Mouse (Mus musculus) thymus, adult 18-20 months (tissue): Measurements from ENCODE around the gene Lama2.

Experiments
- DNase-seq, 2 experiments: peaks; one replicate each; pipeline ENCODE4 v3.0.0; 2022; ENCODE audit warnings: mixed read lengths in 2 of 2

Lama2 gene

DNA sequence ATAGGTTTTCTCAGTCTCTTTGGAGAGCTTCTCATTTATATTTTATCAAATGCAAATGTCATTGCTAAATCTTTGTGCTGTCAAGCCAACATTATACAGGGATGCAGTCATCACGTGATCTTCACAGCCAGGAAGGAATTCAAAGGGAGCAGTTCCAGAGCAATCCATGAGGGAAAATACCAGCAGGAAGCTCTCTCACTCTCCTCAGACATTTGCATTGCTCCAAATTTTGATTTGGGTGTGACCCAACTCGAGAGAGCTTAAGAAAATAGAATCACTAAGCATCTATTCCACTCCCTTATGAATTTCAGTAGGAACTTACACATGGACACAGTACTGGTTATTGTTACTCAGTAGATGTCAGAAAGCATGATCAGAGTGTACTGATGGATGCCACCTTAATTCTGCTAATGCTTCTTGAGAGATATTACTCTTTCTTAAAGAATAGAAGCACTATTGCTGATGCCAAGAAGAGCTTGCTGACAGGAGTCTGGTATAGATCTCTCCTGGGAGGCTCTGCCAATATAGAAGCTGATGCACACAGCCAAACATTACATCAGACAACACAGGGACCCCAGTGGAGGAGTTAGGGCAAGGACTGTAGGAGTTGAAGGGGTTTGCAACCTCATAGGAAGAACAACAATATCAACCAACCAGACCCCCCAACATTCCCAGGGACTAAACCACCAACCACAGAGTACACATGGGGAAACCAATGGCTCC is 236.5 kb downstream of the Lama2 start:
- DNase-seq: no peak

DNA sequence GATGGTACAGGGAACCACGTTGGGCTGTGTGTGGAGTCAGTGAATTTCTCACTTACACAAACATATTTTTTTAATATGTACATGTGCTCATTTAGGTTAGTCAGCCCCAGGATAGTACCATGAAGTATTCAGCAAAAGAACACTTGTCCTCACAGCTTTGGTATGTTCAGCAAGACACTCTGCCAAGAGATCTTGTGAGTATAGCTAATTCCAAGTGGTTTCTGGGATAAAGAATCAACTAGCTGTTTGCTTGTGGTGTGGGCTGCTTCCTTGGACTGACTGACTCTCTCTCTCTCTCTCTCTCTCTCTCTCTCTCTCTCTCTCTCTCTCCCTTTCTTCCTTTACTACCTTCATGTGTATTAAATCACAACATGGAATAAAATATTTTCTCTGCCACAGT is 241.3 kb downstream of the Lama2 start:
- DNase-seq: no peak

DNA sequence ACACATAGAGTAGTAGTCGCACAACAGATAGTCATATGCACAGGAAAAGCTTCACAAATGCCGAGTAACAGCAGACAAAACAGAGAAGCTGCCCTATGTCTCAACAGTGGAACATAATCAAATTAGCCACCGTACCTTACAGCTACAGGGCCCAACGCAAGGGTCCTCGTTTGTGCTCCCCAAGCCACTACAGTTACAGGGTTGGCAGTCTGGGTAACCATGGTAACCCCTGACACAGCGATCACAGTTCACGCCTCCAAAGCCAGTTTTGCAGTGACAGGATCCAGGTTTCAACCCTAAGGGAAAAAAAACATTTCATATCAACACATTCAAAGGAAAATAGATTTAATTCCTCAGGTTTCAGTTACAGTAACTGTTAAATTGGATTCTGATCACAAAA is 275.3 kb downstream of the Lama2 start:
- DNase-seq: no peak

DNA sequence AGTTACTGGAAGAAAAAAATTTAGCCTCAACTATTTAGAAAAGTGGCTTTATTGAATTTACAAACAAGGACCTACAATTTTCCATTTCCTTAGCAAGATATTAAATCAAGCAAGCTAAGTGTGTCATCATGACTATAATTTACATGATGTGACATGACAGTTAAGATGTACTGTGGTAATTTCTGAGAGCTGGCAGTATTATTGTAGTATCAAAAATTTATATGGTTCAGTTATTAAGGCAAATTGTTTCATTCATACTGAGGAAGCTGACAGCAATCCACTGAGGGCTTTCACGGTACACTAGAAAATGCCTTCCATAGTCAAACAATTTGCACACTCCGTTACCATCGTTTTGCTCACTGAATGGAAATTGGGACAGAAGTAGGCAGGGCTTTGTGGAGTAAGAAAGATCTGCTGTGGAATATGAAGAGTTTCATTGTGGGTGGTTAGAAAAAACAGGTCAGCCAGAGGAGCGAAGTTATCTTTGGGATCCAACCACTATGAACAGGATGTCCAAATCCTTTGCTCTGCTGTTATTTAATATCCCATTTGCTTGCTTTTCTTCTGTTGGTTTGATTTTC is 297.1 kb downstream of the Lama2 start:
- DNase-seq: no peak

DNA sequence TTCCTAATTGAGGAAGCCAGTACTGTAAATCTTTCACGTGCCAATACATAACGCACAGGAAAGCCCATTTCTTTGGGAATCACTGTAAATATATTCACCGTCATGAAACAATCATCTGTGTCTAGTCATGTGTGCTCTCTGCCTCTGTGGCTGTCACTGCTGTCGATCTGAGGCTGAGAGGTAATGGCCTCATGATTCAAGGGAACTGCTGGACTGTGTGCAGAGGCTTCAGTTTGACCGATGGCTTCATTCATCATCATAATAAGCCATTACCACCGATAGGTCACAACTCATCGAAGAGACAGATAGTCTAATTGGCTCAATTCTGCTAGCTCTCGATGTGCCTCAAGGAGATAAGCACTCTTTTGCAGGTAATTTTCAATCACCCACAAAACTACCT is 312.1 kb downstream of the Lama2 start:
- no peak for DNase-seq

DNA sequence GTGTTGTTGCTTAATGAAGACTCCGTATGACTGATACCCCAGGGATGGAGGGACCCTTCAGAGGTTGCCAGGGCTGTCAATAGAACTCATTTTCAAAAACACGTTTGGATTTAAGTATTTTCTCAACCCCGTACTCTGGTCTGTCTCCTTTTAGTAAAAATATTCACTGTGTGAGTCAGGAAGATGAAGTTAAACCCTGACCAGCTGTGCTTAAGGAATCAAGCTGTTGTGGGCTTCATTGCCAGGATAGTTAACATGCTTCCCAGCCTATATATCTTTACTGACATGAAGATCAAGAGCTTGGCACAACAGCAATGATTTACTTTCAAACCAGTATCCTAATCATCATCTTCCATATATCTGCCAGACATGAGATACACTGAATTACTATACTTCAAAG is 314.3 kb downstream of the Lama2 start:
- DNase-seq: no peak

DNA sequence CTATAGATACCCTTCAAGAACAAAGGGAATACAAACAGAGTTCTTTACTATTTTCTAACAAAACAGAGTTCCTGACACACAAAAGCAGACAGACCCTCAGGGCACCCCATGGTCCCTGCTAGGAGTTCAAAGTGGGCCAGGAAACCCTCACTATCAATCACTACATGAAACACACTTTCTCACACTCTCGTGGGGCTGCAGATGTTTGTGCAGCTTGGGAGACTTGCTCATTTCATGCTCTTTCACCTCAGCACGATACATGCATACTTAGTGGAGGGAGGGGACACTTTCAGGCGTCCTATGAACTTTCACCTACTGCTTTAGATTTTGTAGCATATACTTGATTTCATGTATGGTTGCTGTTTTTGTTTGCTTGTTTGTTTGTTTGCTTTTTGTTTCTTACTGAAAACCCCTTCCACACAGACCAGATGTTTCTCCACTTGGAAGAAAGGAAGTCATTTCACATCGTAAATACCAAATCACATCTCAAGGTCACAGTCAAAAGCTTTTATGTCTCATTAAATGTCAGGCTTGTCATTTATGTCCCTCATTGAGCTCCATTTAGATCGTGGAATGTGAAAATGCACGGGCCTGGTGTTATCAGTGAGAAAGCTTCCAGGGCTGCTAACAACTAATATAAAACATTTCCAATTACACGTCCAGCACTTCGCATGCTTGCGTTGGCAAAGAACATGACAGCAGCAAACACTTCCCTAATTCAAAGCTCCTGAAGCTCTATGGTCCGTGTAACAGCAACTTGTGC is 334.3 kb downstream of the Lama2 start:
- DNase-seq: no peak

DNA sequence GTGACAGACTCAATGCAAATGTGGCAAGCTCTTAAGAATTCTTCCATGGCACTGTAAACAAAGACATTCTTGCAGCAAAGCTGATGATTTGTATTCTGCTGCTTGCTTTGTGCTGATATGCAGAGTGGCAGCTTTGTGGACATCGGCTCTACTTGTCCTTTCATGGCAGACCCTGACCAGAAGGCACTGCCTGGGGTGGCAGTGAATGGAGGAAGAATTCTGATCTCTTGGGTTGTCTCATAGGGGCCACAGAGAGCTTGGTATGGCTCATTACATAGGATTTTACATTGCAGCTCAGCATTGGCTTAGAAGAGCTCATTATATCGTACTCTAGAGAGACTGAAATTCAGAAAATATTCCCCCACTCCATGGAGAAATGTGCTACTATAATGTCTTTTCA is 352.1 kb downstream of the Lama2 start:
- DNase-seq: no peak

DNA sequence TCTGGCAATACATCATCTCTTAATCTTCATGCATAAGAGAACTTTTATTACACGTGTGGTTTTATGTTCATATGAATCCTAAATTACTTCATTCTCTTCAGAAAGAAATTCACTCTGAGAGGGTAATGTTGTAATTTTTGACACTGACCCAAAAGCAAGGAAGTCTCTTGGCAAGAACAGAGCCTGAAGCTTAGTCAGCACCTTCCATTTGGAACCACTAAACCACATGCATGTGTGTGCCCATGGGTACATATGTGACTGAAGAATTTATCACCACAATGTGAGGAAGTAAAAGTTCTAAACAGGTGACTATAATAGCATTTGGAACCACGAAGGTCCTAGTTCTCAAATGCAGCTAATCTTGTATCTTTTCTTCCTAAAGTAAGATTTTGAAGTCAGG is 353.7 kb downstream of the Lama2 start:
- DNase-seq: no peak

DNA sequence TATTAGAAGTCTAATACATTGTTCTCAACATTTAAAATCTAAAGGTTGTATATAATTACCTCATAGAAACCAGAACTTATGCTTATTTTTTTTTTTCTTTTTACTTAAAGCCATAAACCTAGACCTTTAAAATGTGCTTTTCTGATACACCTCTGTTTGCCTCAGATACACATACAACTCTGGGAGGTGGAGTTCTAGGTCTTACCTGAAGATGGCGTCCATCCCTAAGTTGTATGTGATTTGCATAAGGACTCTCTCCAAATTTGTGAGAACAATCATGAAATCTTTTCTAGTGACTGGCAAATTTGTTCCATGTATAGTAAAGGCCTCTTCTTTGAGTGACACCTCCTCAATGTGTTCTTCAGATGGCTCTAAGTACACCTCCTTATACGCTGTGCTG is 354.8 kb downstream of the Lama2 start:
- DNase-seq: no peak

DNA sequence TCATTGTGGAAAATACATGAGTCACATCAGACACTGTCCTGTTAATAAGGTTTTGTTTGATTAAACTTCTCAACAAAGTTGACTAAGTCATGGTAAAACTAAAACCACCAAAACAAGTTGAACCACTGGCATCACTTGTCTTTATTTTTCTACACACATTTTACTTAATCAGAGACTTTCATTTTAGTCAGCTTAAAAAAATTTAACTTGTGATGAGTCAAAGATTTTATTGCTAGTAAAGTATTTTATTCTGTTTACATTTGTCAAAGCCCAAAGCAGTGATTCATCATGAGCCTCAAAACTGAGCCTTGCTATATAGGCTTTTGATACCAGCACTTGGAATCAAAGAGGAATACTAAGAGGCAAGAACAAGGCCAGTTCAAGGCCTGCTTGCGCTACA is 369.8 kb downstream of the Lama2 start:
- no peak for DNase-seq

DNA sequence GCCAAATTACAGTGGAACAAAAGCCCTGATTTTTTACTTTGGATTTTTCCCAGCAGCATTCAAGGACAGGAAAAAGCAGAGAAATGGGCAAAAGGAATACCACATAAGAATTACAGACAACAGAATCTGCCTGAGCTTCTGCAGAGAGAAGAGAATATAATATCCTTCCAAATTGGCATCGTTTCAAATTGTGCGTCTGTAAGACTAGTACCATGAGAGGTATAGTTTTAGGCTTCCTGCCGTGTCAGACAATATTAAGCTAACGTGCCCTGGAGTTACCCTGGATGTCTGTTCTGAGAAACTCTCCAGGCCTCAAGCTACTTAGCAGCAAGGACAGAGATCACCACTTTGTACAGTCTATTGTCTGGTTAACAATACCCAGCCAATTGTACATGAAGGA is 384.8 kb downstream of the Lama2 start:
- DNase-seq: no peak

DNA sequence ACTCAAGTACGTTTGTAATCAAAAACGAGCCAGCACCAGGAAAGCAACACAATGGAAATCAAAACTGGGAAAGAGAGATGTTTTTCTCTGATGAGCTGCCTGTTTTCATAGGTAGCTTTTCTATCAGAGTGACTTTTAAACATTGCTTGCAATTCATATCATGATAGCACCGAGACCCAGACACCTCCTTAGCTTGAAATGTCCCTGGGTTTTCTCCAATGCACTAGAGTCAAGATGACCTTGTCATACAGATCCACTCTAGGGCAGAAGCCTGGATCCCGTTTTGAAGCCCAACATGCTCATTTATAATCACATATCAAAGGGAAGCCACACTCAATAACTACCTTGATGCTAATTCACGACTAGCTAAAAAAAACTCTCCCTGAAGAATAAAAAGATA is 386.0 kb downstream of the Lama2 start:
- no peak for DNase-seq

DNA sequence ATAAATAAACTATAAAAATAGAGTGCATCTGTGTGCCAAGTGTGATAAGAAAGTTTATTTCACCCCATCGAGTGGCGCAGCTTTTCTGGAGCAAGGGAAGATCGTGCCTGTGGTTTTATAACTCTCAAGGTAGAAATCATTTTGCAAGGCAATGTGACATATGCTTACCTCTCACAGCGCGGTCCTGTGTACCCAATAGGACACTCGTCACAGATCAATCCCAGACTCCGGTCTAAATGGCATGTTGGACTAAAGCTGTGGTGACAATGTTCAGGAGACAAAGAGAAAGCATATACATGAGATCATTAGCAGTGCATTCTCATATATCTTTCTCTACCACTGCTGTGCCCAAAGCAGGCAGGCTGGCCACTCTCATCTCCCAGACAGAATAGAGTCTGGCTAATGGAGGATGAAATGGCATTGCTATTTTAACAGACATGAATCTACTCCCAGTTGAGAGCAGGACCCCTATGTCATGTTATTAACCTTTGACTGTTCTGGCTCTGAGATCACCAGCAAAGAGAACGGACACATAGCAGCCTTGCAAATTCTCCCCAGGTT is 395.7 kb downstream of the Lama2 start:
- DNase-seq: no peak

DNA sequence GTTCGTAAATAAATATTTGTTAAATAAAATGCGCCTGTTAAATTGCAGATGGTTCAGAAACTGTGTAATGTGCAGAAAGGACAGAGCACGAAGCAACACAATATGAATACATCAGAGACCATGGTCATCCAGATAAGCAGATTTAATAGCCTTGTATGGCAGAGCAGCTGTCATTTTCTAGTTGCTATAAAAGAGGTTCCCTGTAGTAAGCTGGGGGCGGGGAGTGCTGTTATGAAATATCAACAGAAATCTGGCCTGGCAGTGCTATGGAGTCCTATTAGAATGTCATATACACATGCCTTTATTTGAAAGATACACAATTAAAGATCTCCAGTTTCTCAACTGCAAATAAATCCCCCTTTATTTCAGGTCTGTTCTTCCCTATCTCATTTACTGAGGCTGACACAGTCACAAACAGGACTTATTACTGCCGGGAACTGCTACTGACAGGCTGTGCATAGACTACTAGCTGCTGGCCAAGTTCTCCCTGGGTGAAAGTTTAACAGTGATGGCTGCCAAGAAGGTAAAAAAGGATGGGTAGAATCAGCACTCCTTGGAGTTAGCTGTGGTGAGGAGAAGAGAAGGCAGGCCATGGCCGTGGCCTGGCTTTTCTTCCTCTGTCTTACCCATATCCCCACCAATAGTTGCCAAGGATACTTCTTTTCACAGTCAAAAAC is 396.8 kb downstream of the Lama2 start:
- DNase-seq: no peak

DNA sequence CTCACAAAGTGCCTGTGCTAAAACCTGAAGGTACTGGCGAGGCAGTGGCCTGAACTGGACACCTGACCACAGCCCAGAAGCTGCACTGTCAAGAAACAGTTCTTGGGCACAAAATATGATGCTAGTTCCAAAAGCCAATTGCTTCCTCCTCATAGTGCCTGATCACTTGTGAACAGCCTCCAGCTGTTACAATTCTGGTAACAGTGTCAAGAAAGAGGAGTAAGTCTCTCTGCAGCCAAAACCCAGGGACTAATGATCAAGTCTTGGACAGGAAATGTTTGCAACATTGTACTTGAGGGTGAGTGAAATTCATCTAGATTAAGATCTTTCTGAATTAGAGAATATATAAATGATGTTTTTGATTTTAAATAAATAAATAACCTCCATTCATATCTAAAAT is 399.9 kb downstream of the Lama2 start:
- no peak for DNase-seq

DNA sequence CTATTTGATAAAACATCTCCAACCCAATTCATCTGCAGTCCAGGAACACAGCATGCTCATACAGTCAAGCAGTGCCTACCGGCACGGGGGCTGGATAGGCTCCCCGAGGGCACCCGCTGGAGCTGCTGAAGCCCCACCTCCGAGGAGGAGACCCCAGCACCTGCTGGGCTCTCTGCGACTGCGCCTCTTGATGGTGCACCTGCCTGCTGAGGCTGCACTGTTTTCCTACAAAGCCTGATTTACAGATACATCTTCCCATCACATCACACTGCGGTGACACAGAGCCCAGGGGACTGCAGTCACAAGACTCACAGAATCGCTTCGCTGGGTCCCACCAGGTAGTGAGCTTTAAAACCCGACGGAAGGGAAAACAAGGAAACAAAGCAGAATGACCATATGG is 412.2 kb downstream of the Lama2 start:
- no peak for DNase-seq

DNA sequence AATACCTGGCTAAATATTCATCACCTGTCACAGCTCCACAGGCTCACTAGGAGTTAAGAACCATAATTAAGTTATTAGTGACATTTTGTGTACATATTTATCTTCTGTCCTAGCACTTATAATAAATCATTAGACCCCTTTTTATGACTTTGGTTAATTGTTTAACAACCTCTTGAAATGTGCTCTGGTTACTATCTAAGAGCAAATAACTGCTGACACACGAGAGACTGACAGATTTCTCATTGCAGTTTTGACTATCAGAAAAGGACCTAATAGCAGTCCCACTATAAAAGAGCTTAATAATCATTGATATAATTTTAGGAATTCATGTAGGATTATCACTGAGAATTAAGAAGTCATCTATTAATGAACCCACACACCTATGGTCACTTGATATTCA is 421.1 kb downstream of the Lama2 start:
- no peak for DNase-seq

DNA sequence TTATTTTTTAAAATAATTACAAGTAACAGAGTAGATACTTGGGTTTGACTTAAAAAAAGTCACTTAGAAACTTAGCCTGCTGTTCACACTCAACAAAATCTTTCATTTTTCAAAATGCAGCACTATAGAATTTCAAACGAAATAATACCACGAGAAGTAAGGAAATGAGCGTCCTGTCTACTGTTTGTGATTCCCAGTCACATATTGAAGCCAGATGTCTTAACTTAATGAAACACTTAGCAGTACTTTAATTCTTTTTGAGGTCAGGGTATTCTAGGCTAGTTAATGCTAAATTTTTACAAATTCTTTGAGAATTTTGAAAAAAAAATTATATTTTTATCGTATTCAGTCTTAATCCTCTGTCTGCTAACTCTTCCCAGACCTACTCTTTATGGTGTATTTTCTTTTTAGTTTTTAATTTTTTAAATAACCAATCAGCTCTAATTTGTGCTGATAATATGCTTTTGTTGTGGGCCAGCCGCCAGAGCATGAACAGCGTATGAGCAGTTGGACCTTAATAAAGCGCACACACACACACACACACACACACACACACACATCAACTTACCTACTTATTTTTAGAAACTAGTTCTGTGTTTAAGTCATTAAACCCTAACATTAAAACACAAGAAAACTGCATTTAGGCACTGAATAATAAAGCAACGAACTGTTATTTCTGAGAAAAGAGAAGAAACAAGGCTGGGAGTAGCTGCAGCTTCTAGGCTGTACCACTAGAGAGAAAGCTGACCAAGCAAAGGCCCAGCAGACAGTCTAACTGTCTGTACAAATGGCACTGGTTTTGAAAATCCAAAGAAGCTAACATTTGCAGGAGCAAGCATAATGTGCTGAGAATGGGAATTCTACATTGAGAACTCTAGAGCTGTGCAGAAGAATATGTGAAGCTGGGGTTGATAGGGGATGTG is 425.3 kb downstream of the Lama2 start:
- no peak for DNase-seq

DNA sequence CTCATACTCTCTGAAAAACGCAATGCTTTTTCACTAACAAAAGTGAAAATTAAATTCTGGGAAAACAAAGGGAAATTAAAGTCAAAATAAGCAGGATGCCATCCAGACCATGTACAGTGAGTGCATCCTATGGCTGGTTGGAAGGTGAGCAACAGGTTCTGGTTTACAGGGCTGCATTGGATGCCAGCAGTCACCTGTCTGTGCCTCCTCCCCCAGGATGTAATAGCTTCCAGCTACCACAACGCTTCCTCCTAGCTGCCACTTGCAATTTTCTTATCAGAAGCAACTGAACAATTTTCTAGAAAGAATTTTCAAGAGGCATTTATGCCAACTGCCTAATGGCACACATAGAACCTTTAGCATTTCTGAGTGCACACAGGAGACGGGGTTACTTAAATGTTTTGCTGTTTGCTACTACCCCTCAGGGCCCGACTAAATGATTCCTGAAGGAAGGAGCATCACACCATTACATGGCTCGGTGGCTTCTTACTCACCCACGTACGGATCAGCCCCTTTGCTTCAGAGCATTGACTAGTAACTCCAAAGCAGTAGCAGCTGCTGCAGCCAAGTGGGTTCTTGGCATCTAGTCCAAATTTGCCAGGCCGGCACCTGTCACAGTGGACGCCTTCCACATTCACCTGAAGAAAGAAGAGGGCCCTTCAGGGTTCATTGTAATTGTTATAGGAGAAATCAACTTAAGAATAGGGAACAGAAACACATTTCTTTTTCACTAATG is 430.8 kb downstream of the Lama2 start:
- DNase-seq: no peak

DNA sequence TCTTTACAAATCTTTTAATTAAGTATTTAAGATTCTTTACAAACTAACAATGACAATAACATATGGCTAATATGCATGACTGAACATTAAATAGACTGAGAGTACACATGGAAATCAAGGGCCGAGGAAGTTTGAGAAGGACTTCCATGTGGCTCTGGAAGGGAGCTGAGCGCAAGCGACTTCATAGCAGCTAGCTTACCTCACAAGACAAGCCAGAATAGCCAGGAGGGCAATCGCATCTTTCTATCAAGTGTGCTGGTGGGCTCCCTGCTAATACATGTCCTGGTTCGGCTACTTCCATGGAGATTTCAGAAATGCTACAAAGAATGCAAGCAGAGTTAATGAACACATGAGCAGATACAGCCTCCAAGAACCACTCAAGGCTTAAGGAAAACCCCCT is 435.4 kb downstream of the Lama2 start:
- no peak for DNase-seq

DNA sequence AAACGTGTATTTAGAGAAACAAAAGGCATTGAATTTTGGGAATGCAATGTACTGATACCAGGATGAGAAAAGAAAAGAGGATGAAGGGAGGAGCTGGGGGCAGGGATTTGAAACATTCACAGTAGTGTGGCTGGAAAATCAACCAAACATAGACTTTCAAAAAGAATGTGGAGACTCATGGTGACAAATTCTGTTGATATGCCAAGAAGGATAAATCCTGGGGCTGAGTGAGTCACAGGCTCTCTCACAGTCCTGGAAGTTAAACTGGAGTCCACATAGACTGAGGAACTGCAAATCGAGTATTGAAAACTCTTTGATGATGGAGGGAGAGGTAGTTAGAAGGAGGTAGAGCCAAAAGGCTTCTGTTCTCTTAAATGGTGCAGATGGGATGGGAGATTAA is 445.3 kb downstream of the Lama2 start:
- DNase-seq: no peak
